Mouse (Mus musculus): ENCODE results near the gene Arid2.
"Not testable (repeated sequence)": the region's sequence is repeated elsewhere in the genome, so short reads cannot be mapped to it uniquely, and the experiment has no call there.

The Arid2 gene

DNA sequence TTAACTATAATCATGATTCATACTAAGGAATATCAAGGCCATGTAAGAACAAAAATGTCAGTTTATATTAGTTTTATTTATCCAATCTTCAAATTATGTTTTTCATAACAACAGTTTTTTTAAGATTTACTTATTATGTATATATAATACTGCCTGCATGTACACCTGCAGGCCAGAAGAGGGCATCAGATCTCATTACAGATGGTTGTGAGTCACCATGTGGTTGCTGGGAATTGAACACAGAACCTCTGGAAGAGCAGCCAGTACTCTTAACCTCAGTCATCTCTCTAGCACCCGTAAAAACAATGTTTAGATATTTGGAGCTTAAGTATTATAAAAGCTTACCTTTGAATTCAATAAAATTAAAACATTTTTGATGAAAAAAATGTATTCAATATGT, 146.9 kb downstream of the Arid2 start:
- DNase-seq: no peak

DNA sequence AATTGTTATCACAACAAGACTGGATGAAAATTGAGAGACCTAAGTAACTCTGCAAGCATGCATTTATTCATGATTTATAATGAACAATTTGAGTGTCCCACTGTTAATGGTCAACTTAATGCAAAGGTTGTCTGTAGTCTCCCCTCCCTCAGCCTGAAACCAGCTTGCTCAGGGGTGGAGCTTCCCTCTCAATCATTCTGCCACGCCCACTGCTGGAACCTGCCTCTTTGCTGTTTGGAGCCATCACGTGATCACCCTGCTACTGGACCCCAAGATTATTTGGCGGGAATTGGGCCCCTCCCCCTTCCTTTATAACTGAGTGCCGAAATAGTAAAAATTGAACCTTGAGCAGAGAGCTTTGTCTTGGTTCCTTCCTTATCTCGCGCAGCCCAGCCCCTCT, 154.2 kb downstream of the Arid2 start:
- not testable (repeated sequence) for DNase-seq

DNA sequence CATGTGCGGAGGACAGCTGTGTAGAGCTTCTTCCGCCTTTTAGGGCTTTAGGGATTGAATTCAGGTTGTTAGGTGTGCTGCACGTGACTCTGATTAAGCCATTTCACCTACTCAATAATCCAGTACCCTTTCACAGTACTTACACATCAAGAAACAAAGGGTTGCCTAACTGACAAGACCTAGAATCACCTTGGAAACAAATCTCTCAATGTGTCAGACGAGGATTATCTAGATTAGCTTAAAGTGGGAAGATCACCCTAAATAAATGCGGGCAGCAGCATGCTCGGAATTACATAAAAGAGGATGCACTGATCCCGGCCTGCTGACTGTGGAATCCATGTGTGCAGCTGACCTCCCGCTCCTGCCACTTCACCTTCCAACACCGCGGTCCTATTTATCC, 159.5 kb downstream of the Arid2 start:
- DNase-seq: no peak

DNA sequence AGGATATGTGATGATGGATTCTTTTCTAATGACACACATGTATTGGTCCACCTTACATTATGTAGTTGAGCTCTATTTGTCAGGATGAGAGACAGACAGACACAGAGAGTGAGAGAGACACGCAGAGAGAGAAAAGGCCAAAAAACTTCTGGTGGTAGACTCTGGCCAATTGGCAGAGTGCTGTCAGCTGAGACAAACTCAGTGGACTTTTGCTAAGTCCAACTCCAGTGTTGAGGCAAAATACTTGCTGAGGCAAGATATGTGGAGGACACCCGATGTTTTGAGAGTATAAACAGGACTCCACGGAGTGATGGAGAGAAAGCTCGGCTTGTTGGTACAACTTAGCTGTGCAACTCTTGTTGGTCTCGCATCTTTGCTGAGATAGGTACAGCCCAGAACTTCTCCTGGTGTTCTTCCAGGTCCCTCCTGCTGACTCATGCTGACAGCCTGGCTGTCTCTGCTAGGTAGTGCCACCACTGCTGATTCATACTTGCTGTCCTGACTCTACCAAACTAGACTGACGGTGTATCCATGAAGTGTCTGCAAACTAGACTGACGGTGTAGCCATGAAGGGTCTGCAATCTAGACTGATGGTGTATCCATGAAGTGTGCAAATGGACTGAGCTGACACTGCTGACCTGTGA, 161.5 kb downstream of the Arid2 start:
- no peak for DNase-seq

DNA sequence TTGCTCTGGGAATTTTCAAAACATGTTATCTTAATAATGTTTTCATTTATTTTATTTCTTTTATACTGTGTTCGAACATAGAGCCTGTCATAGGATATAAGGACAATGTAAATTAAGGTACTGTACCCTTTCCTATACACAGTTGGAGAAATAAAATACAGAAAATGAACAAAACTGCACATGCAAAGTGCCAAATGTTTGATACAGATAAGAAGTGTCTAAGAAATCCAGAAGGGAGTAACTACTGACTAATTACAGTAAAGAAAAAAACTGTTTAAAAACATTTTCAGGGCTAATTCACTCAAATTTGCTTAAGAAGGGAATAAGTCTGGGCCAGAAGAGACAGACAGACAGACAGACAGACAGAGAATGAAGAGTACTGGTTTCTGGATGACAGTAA, 166.0 kb downstream of the Arid2 start:
- no peak for DNase-seq

Measured in layer of hippocampus, adult 9-11 months (tissue).